8 mouse cellular contexts compared by ENCODE assay signal in the genomic region with DNA sequence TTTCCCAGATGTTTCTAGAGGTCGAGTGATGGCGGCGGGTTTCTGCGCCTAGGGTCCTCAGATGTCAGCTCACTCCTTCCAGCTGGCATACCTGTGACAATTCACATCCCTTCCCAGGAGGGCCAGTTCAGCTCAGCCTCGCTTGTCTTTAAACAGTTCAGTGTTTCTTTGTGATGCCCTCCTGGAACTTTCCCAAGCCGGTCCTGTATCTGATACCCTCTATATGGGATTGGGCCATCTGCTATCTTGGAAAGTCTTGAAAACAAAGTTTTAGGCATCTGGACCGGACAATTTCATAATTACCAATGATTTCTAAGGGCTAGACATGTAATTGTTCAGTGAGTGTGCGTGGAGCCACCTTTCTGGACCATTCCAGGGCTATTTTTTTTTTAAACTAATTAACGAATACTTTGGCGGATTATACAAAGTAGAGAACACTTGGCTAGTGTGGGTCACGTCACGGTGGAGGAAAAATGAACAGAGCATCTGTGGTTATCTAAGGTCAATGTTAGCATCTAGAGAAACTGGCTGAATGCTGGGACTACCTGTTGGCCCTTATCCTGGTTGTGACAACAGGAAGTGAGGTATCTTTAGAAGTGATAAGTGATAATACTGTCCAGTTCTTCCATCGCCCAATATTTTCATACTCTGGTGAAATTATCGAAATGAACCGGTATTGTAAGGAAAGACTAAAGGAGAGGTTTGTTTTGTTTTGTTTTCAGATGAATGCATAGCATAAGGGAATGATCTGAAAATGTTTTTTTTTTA. TPM values are rescaled to one million over a fixed set of nuclear protein-coding genes. Genes with fewer than 3 reads are reported as not detected.
DNase-seq lines count a peak whose midpoint lies in the region; ATAC-seq and TF ChIP-seq lines count a peak whose summit lies in the region.

No protein-coding gene starts in this region.

- peak overlapping the region; percentile 99 for H3K9ac ChIP-seq in kidney, embryonic 14.5 days (ENCODE audit: low read depth, low read length)
- peak overlapping the region; percentile 100 for H3K9ac ChIP-seq in hindbrain, embryonic 15.5 days
- H3K9ac ChIP-seq in midbrain, embryonic 14.5 days (replicated peaks; ENCODE audit: low read length), result peak overlapping the region; percentile 99

- no peak for TF ChIP-seq CTCF in bone marrow macrophage, adult 2 months (IDR thresholded peaks at IDR 0.05; ENCODE audit: low read depth, low read length)

- peak overlapping the region; percentile 99 for H3K27ac ChIP-seq in kidney, embryonic 14.5 days (ENCODE audit: low read depth, low read length)
- H3K27ac ChIP-seq in bone marrow macrophage, adult 2 months (ENCODE audit: insufficient read depth, low read depth, low read length), result no peak overlapping the region
- peak overlapping the region; percentile 96 for H3K27ac ChIP-seq in hindbrain, embryonic 15.5 days (replicated peaks)
- H3K27ac ChIP-seq in midbrain, embryonic 14.5 days (replicated peaks; ENCODE audit: low read depth, low read length), result peak overlapping the region; percentile 99

- no peak for TF ChIP-seq POLR2A in bone marrow macrophage, adult 2 months (IDR thresholded peaks at IDR 0.05; ENCODE audit: borderline replicate concordance, low read depth, low read length)

- H3K9me3 ChIP-seq in kidney, embryonic 14.5 days (ENCODE audit: control insufficient read depth, low read length), result no peaks in the 10 kb centered on the region
- H3K9me3 ChIP-seq in hindbrain, embryonic 15.5 days, result no peaks in the 10 kb centered on the region
- no peaks in the 10 kb centered on the region for H3K9me3 ChIP-seq in midbrain, embryonic 14.5 days (ENCODE audit: control insufficient read depth, low read length)

- peaks cover 18% of the 10 kb centered on the region for H3K36me3 ChIP-seq in kidney, embryonic 14.5 days (ENCODE audit: control insufficient read depth, insufficient read depth, low read length)
- peaks cover 15% of the 10 kb centered on the region for H3K36me3 ChIP-seq in hindbrain, embryonic 15.5 days
- peaks cover 16% of the 10 kb centered on the region for H3K36me3 ChIP-seq in midbrain, embryonic 14.5 days (ENCODE audit: control insufficient read depth, insufficient read depth, low read length)

- DNase-seq in kidney, postnatal 10 days, result no peak
- peak; percentile 80 for DNase-seq in midbrain, embryonic 14.5 days
- no peak for DNase-seq in gastrocnemius, adult 18-20 months (ENCODE audit: low spot score)
- DNase-seq in c-Kit-positive CD71-positive TER-119-positive erythroid progenitor cells, embryonic 14.5 days (ENCODE audit: low spot score), result no peak
- DNase-seq in embryo, embryonic 9.5 days (ENCODE audit: extremely low spot score), result no peak

- H3K4me2 ChIP-seq in kidney, embryonic 14.5 days (replicated peaks; ENCODE audit: low read depth, low read length), result peak overlapping the region; percentile 53
- H3K4me2 ChIP-seq in hindbrain, embryonic 15.5 days, result peak overlapping the region; percentile 69
- H3K4me2 ChIP-seq in midbrain, embryonic 14.5 days (ENCODE audit: low read length), result peak overlapping the region; percentile 87

- ATAC-seq in kidney, embryonic 14.5 days (ENCODE audit: low FRiP score, low TSS enrichment), result peak; percentile 57
- no peak; the same call in 1 of the 2 replicates for ATAC-seq in hindbrain, embryonic 15.5 days (ENCODE audit: low FRiP score, low read depth)
- ATAC-seq in midbrain, embryonic 14.5 days (ENCODE audit: low FRiP score, low TSS enrichment), result peak; percentile 46; the same call in 1 of the 2 replicates

- peak overlapping the region; percentile 94 for H3K4me3 ChIP-seq in kidney, embryonic 14.5 days (ENCODE audit: low read length)
- peak overlapping the region; percentile 99 for H3K4me3 ChIP-seq in bone marrow macrophage, adult 2 months (ENCODE audit: insufficient read depth, low read length)
- peak overlapping the region; percentile 99 for H3K4me3 ChIP-seq in hindbrain, embryonic 15.5 days
- peak overlapping the region; percentile 91 for H3K4me3 ChIP-seq in midbrain, embryonic 14.5 days (replicated peaks; ENCODE audit: low read depth, low read length)

- 25% methylated on average over 15 of the region's 15 CpGs for WGBS in kidney, embryonic 14.5 days
- WGBS in hindbrain, embryonic 15.5 days, result 25% methylated on average over 15 of the region's 15 CpGs
- 24% methylated on average over 15 of the region's 15 CpGs for WGBS in midbrain, embryonic 14.5 days

- H3K27me3 ChIP-seq in kidney, embryonic 14.5 days (ENCODE audit: control insufficient read depth, insufficient read depth, low read length), result no peaks in the 10 kb centered on the region
- no peaks in the 10 kb centered on the region for H3K27me3 ChIP-seq in hindbrain, embryonic 15.5 days
- no peaks in the 10 kb centered on the region for H3K27me3 ChIP-seq in midbrain, embryonic 14.5 days (ENCODE audit: control insufficient read depth, insufficient read depth, low read length)

- peaks cover 19% of the 10 kb centered on the region for H3K4me1 ChIP-seq in kidney, embryonic 14.5 days (ENCODE audit: control insufficient read depth, insufficient read depth, low read length)
- peaks cover 5% of the 10 kb centered on the region for H3K4me1 ChIP-seq in bone marrow macrophage, adult 2 months (ENCODE audit: control insufficient read depth, insufficient read depth, low read length)
- peaks cover 37% of the 10 kb centered on the region for H3K4me1 ChIP-seq in hindbrain, embryonic 15.5 days (replicated peaks)
- H3K4me1 ChIP-seq in midbrain, embryonic 14.5 days (ENCODE audit: control insufficient read depth, insufficient read depth, low read length), result peaks cover 25% of the 10 kb centered on the region

RNA-seq across cellular contexts. Expression of a gene that starts 0.4 kb away (rescaled TPM):
- 190 and 229 TPM in 2 replicates for polyA plus RNA-seq in kidney, embryonic 14.5 days (2014; fragmentation: Nextera tagmentation; extraction: Ambion mirVana)
- polyA plus RNA-seq in bone marrow macrophage, adult 2 months (2012; ENCODE audit: insufficient read depth, insufficient read length, missing spikeins), result 98.6 and 111 TPM in 2 replicates
- polyA plus RNA-seq in hindbrain, embryonic 15.5 days (2015; fragmentation: Nextera tagmentation; extraction: Ambion mirVana), result 253 and 266 TPM in 2 replicates
- 173 and 222 TPM in 2 replicates for polyA plus RNA-seq in midbrain, embryonic 14.5 days (2014; fragmentation: Nextera tagmentation; extraction: Ambion mirVana)
- 10 to 100 TPM; 28.0 to 33.2 TPM for total RNA-seq in gastrocnemius, adult 18-20 months (2021)

RNA-seq across cellular contexts. Expression of a gene that starts 12.7 kb away (rescaled TPM):
- 0.11 and 0.51 TPM in 2 replicates for polyA plus RNA-seq in kidney, embryonic 14.5 days (2014; fragmentation: Nextera tagmentation; extraction: Ambion mirVana)
- polyA plus RNA-seq in bone marrow macrophage, adult 2 months (2012; ENCODE audit: insufficient read depth, insufficient read length, missing spikeins), result not detected in 2 replicates
- 7.7 and 8.9 TPM in 2 replicates for polyA plus RNA-seq in hindbrain, embryonic 15.5 days (2015; fragmentation: Nextera tagmentation; extraction: Ambion mirVana)
- polyA plus RNA-seq in midbrain, embryonic 14.5 days (2014; fragmentation: Nextera tagmentation; extraction: Ambion mirVana), result 4.1 and 6.9 TPM in 2 replicates
- total RNA-seq in gastrocnemius, adult 18-20 months (2021), result 1 to 10 TPM; 2.4 TPM

RNA-seq across cellular contexts. Expression of a gene that starts 53.8 kb away (rescaled TPM):
- not detected in 2 replicates for polyA plus RNA-seq in kidney, embryonic 14.5 days (2014; fragmentation: Nextera tagmentation; extraction: Ambion mirVana)
- not detected in 2 replicates for polyA plus RNA-seq in bone marrow macrophage, adult 2 months (2012; ENCODE audit: insufficient read depth, insufficient read length, missing spikeins)
- 0.13 TPM in 1 of 2 replicates, not detected in the other for polyA plus RNA-seq in hindbrain, embryonic 15.5 days (2015; fragmentation: Nextera tagmentation; extraction: Ambion mirVana)
- not detected in 2 replicates for polyA plus RNA-seq in midbrain, embryonic 14.5 days (2014; fragmentation: Nextera tagmentation; extraction: Ambion mirVana)
- not detected for total RNA-seq in gastrocnemius, adult 18-20 months (2021)
